Mouse (Mus musculus): ENCODE results near the gene Tec.

Gene Tec

GRCm38 (mm10) chr5:72750226-72750625 lies 118.1 kb downstream of the Tec start:
- DNase-seq (ENCODE audit: extremely low read depth, insufficient read length, low spot score): no peak

- DNase-seq (ENCODE audit: extremely low read depth, insufficient read length, low spot score): no peak
Observed at GRCm38 (mm10) chr5:72748659-72749265, 119.5 kb downstream of the Tec start.

DNA sequence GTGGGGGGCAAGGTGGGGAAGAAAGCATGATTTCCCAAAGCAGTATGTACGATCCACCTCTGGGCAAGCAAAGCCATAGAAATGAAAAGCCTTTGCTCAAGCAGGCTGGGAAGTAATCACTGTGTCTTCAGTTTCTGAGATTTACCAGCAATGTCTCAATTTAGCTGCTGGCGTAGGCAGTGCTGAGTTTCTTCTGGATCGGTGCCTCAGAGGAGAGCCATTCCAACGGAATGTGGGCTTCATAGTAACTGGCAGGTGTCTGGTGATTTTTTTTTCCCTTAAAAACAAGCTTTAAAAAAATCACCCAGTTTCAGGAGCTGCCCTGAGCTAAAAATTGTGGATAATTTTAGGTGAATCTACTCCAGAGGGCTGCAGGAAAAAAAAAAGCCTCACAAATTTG lies 120.9 kb downstream of the Tec start:
- no peak for DNase-seq (ENCODE audit: extremely low read depth, insufficient read length, low spot score)

DNA sequence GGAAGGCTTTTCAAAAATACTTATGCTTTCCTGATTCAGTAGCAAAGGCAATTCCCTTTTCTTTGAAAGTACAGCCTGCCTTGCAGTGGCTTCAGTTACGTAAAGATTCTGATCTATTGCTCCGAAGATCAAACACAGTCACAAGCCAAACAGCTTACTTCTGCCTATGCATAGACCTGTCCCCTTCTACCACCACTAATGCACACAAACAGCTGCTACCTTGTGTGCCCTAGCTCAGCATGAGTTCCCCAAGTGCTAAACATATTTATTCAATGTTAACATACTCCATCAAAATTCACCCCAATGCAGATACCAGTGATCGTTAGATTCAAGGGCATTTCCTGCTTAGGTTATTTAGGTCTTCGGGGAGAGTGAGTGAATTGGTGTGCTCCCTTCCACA lies 121.8 kb downstream of the Tec start:
- no peak for DNase-seq (ENCODE audit: extremely low read depth, insufficient read length, low spot score)

DNA sequence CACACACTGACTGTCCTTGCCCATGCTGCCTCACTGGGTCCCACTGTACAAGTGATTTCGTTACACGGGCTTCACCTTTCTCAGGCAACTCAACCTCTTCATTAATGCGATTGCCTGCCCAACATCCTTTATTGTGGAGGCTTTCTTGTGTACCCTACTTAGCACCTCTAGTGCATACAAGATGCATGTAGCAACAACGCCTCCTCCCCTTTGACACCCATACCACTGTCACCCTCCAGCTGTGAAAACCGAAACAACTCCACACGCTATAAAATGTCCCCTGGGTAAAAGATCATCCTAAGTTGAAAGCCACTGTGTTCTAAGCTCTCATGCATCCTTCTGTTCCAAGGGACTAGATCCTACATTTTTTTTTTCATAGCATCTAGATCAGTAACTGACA lies 125.2 kb downstream of the Tec start:
- no peak for DNase-seq (ENCODE audit: extremely low read depth, insufficient read length, low spot score)

DNA sequence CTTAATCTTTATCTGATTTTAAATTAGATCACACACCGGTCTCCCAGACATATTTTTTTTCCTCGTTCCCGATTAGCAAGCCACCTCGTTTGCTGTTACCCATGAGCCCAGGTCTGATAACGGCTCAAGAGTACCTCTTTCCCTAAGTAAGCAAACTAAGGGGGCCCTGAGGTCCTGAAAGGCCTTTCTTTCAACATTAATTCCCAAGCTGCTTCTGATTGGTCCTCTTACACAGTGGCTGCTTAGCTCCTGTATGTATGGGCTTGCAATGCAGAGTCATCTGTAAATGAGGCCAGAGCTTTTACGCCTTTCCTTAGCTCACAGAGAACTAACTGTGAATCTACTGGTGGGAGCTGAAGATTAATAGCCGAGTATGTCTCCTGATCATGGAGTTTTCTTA lies 131.4 kb downstream of the Tec start:
- DNase-seq (ENCODE audit: extremely low read depth, insufficient read length, low spot score): no peak

- DNase-seq (ENCODE audit: extremely low read depth, insufficient read length, low spot score): no peak
Observed at GRCm38 (mm10) chr5:72736437-72736836, 131.8 kb downstream of the Tec start.

GRCm38 (mm10) chr5:72735763-72736162 lies 132.5 kb downstream of the Tec start:
- no peak for DNase-seq (ENCODE audit: extremely low read depth, insufficient read length, low spot score)

DNA sequence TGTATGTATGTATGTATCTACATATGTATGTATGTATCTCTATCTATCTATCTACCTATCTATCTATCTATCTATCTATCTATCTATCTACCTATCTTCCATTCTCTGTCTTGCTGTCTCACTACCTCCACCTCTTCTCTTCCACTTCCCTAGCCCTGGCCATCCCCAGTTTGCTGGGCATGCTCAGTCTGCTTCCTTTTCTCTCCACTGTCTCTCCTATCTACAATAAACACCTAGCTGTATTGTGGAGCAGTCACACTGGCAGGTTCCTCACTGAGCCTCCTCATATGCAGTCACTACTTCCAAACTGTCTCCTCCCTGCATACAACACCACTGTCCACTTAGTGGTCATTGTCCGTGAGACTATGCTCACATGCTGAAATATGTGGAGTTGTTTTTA lies 135.4 kb downstream of the Tec start:
- DNase-seq (ENCODE audit: extremely low read depth, insufficient read length, low spot score): no peak

DNA sequence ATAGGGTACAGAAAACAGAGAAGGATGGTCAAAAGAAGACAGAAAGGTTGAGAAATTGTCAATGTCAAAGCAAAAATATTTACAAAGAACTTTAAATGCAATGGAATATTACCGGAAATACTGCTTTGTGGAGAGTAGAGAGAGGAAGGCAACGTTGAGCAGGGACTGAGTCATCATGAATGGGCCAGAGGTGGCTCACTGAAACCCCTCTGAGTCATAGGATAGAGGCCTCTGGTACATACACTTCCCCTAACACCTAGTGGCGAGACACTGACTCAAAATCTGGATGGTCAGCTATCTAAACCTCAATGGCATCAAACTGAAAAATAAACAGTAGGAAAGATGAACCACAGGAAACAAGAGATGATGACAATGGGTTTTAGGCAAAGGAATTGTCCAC lies 142.9 kb downstream of the Tec start:
- peak; percentile 44 for DNase-seq (ENCODE audit: extremely low read depth, insufficient read length, low spot score)

GRCm38 (mm10) chr5:72723429-72723828 lies 144.9 kb downstream of the Tec start:
- DNase-seq (ENCODE audit: extremely low read depth, insufficient read length, low spot score): no peak

- DNase-seq (ENCODE audit: extremely low read depth, insufficient read length, low spot score): no peak
Observed at GRCm38 (mm10) chr5:72720587-72720986, 147.7 kb downstream of the Tec start.

DNA sequence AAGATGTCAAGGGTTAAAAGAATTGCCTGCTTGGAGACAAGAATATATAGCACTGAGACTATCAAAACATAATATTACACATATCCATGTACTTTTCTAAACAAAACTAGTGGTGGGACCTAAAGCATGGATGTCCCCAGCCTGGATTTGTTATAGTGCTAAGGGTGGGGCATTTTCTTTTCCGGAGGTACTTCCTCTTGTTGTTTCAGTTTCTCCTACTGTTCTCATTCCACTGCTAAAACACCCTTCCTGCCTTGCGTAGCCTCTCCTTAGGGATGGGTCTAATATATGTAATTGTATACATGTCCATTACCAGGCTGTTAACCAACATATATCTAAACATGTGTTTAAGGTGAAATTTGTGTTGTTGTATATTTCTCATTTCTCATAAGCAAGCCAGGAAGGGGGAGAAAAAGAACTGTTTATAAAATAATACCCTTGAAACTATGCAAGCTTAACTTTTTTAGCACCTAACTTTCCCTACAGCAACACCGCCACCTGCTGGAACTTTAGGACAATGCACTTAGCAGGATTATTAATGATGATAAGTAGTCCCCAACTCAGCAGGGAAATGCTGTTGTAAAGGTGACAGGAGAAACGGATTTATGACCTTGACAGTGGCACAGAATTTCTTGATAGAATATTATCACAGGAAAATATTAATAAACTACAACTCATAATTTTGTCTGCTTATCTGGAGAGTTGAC lies 157.6 kb downstream of the Tec start:
- DNase-seq (ENCODE audit: extremely low read depth, insufficient read length, low spot score): peak; percentile 7

DNA sequence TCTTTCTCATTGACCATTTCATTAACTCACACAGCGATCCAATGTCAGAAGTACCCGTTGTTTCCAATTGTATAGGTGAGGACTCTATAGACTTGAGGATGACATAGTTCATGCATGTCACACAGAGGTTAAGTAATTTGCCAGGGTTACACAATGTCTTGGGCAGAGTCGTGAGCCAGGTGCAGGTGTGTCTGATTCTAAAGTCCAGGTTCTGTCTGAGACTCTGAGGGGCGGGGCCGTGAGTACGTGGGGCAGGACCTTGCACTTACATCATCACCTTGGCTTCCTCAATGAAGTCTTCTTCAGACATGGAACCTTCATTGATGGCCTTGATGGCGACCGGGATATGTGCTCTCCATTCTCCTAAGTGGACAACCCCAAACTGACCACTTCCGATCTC lies 158.3 kb downstream of the Tec start:
- no peak for DNase-seq (ENCODE audit: extremely low read depth, insufficient read length, low spot score)

DNA sequence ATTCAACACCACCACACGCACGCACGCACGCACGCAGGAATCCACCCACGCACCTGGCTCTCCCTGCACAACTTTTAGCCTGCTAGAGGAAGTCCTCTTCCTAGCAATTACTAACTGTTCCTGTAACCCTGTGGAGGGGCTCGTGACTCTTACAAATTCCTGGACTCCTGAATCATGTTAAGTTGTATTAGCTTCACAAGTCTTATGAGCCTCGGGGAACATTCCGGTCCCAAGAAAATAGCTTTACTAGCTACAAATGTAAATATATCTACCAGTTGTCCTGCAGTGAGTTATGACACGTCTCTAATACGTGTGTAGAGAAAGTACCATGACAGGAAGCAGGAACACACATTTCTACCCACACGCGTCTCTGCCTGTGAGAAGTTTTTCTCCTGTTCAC lies 158.8 kb downstream of the Tec start:
- DNase-seq (ENCODE audit: extremely low read depth, insufficient read length, low spot score): no peak

DNA sequence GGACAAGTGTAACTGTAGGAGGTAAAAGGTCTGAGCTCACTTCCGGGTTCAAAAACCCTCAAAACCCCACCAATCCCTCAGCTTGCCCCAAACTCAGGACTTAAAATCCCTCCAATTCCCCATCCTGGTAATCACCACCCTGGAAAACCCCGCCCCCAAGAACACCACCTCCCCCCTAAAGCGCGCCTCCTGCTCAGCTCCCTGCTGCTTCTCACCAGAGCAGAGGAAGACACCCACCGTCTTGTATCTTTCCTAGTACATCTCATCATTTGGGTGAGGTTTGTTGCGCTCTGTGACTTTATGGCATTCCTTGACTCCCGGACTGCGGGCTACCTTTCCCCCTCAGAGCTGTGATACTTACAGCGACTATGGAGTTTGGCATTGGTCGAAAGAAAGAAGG lies 161.6 kb downstream of the Tec start:
- DNase-seq (ENCODE audit: extremely low read depth, insufficient read length, low spot score): no peak

DNA sequence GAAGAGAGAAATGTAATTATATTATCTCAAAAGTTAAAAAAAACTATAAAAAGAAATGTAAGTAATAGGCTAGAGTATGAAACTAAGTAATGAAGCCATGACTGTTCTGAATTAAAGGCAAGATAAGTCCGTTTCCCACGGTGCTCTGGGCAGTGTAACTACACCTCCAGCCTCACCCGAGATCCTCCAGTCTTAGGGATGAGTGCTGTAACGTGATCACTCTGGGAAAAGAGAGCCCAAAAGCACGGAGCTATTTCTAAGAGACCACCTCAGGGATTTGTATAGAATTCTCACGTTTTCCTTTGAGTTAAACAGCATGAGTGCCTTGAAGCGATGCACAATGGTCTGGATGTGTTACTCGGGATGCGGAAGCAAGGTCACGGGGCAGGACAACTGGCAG lies 162.2 kb downstream of the Tec start:
- DNase-seq (ENCODE audit: extremely low read depth, insufficient read length, low spot score): no peak
